Mouse (Mus musculus): Measurements from ENCODE around the gene Mgmt.

Gene Mgmt

GRCm38 (mm10) chr7:137128726-137129125 is 234.3 kb downstream of the Mgmt start:
- DNase-seq (ENCODE audit: low spot score): no peak

- no peak for DNase-seq (ENCODE audit: low spot score)
Measured at GRCm38 (mm10) chr7:137130211-137130610, 235.8 kb downstream of the Mgmt start.

- DNase-seq (ENCODE audit: low spot score): no peak
Measured at GRCm38 (mm10) chr7:137131957-137132356, 237.5 kb downstream of the Mgmt start.

GRCm38 (mm10) chr7:137138101-137138500 is 243.7 kb downstream of the Mgmt start:
- no peak for DNase-seq (ENCODE audit: low spot score)

GRCm38 (mm10) chr7:137140321-137140720 is 245.9 kb downstream of the Mgmt start:
- no peak for DNase-seq (ENCODE audit: low spot score)

- DNase-seq (ENCODE audit: low spot score): no peak
Measured at GRCm38 (mm10) chr7:137141386-137141785, 247.0 kb downstream of the Mgmt start.

- DNase-seq (ENCODE audit: low spot score): no peak
Measured at GRCm38 (mm10) chr7:137147101-137147500, 252.7 kb downstream of the Mgmt start.

GRCm38 (mm10) chr7:137151854-137152253 is 257.4 kb downstream of the Mgmt start:
- DNase-seq (ENCODE audit: low spot score): no peak

- no peak for DNase-seq (ENCODE audit: low spot score)
Measured at GRCm38 (mm10) chr7:137154623-137155022, 260.2 kb downstream of the Mgmt start.

- no peak for DNase-seq (ENCODE audit: low spot score)
Measured at GRCm38 (mm10) chr7:137159086-137159485, 264.7 kb downstream of the Mgmt start.

- DNase-seq (ENCODE audit: low spot score): no peak
Measured at GRCm38 (mm10) chr7:137172278-137172677, 277.9 kb downstream of the Mgmt start.

Measured in T-cell, adult 2 months (primary cell).